Mouse (Mus musculus) kidney, postnatal 0 days (tissue): ENCODE results near the gene 1700125H20Rik. TPM values are rescaled to one million over a fixed set of nuclear protein-coding genes. Genes with fewer than 3 reads are reported as not detected.
A peak's percentile ranks its signal among the peaks of the same experiment; 100 is the strongest.

Experiments
- ATAC-seq: fragments of 200-750 bp; cut with Nextera tagmentation; replicated peaks from 2 replicates; pipeline ENCODE4 v1.8.0; 2017; ENCODE audit warnings: low read depth, moderate number of reproducible peaks, moderate TSS enrichment, moderate library complexity; ENCODE audit not compliant: low FRiP score
- DNase-seq: peaks from one replicate; pipeline ENCODE4 v3.0.0-alpha.2; 2016; ENCODE audit warnings: low spot score
- H3K27ac ChIP-seq: fragments of 300-500 bp; sonication (generic); 2 replicates; pipeline ENCODE4 v1.5.1; 2014; ENCODE audit warnings: mild to moderate bottlenecking
- H3K27me3 ChIP-seq: fragments of 300-500 bp; sonication (generic); 2 replicates; pipeline ENCODE4 v1.6.1; 2014; ENCODE audit warnings: low read length, mixed read lengths; ENCODE audit not compliant: insufficient read depth
- H3K36me3 ChIP-seq: fragments of 300-500 bp; sonication (generic); 2 replicates; pipeline ENCODE4 v1.6.1; 2014; ENCODE audit warnings: low read length, mixed read lengths; ENCODE audit not compliant: insufficient read depth
- H3K4me1 ChIP-seq: fragments of 300-500 bp; sonication (generic); replicated peaks from 2 replicates; pipeline ENCODE4 v1.6.1; 2014; ENCODE audit warnings: antibody characterized with exemption, low read length, mixed read lengths; ENCODE audit not compliant: insufficient read depth
- H3K4me2 ChIP-seq: fragments of 300-500 bp; sonication (generic); 2 replicates; pipeline ENCODE4 v1.6.1; 2014; ENCODE audit warnings: mild to moderate bottlenecking, low read length, moderate library complexity, mixed read lengths
- H3K4me3 ChIP-seq: fragments of 300-500 bp; sonication (generic); replicated peaks from 2 replicates; pipeline ENCODE4 v1.5.1; 2014; ENCODE audit warnings: low read depth, low read length
- H3K9ac ChIP-seq: fragments of 300-500 bp; sonication (generic); 2 replicates; pipeline ENCODE4 v1.6.1; 2014; ENCODE audit warnings: low read depth, low read length
- H3K9me3 ChIP-seq: fragments of 300-500 bp; sonication (generic); replicated peaks from 2 replicates; pipeline ENCODE4 v1.6.1; 2016; ENCODE audit warnings: low read length, inconsistent platforms, mixed read lengths
- CTCF ChIP-seq: IDR thresholded peaks from 2 replicates; pipeline ENCODE4 v1.5.1; 2016; ENCODE audit warnings: antibody characterized with exemption, low read depth, mild to moderate bottlenecking, moderate library complexity
- WGBS: fragments of 180-500 bp; shearing (Covaris S2); extraction: QIAGEN DNeasy Blood & Tissue Kit; methylation state at CpG from one replicate; pipeline ENCODE4 v1.1.7; 2014; 5-methylcytosine and 5-hydroxymethylcytosine counted together
- polyA plus RNA-seq: library from polyadenylated mRNA; unstranded; fragments of >200 nt; fragmentation: Nextera tagmentation; extraction: Ambion mirVana; gene quantifications from 2 replicates; pipeline ENCODE4 v1.2.1, GENCODE M21; 2015

Gene 1700125H20Rik
- polyA plus RNA-seq, 1 experiment from 2014 or later: 0.29 TPM

GRCm38 (mm10) chr11:85167503-85167902 lies 2.7 kb upstream of the 1700125H20Rik start:
- H3K27ac ChIP-seq: no peak overlapping the region
- no peaks in the 10 kb centered on the region for H3K27me3 ChIP-seq
- DNase-seq: no peak
- no peak overlapping the region for H3K4me3 ChIP-seq
- TF ChIP-seq CTCF: no peak
- 84% methylated on average over 1 of the region's 1 CpGs for WGBS
- no peak overlapping the region for H3K9ac ChIP-seq
- no peaks in the 10 kb centered on the region for H3K4me1 ChIP-seq
- H3K4me2 ChIP-seq: no peak overlapping the region
- H3K9me3 ChIP-seq: no peaks in the 10 kb centered on the region
- H3K36me3 ChIP-seq: no peaks in the 10 kb centered on the region
- no peak for ATAC-seq

DNA sequence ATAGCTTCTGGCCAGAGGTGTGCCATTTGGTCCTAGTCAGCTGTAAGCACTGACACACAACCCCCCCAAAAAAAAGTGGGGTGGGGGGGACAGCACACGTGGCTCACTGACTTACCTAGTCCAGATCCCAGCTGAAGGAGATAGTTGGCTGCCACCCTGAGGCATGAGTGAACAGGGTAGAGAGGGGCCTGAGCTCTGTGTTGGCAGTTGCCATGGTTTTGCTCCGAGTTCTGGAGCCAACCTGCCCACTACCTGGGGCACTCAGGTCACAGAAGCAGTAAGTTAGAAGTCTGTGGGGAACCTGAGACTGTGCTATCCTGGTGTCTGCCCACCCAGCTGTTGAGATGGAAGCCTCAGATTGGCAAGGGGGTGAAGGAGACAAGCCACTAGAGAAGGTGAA lies 629 bp downstream of the 1700125H20Rik start:
- Histone ChIP-seq H3K27me3 (no peaks in the 10 kb centered on the region), H3K27ac (peak overlapping the region; percentile 50), H3K4me1 (no peaks in the 10 kb centered on the region), H3K9ac (0 out of 2 replicates have a peak overlapping the region, but pooled peaks have one; percentile 35), H3K4me3 (no peak overlapping the region), H3K36me3 (no peaks in the 10 kb centered on the region), H3K9me3 (no peaks in the 10 kb centered on the region), H3K4me2 (peak overlapping the region; percentile 59)
- DNase-seq (no peak), ATAC-seq (no peak)
- no peak for TF ChIP-seq CTCF
- WGBS: 23% methylated on average over 2 of the region's 2 CpGs

GRCm38 (mm10) chr11:85175941-85176340 lies 5.7 kb downstream of the 1700125H20Rik start:
- Histone ChIP-seq H3K9ac (no peak overlapping the region), H3K27ac (no peak overlapping the region), H3K27me3 (no peaks in the 10 kb centered on the region), H3K9me3 (no peaks in the 10 kb centered on the region), H3K4me3 (no peak overlapping the region), H3K4me2 (no peak overlapping the region), H3K36me3 (no peaks in the 10 kb centered on the region), H3K4me1 (no peaks in the 10 kb centered on the region)
- DNase-seq (no peak), ATAC-seq (no peak)
- WGBS: 86% methylated on average over 3 of the region's 3 CpGs
- no peak for TF ChIP-seq CTCF

GRCm38 (mm10) chr11:85177761-85178160 lies 7.6 kb downstream of the 1700125H20Rik start:
- no peak overlapping the region for H3K4me3 ChIP-seq
- DNase-seq (no peak), ATAC-seq (no peak)
- H3K27ac ChIP-seq: no peak overlapping the region
- no peaks in the 10 kb centered on the region for H3K27me3 ChIP-seq
- no peaks in the 10 kb centered on the region for H3K4me1 ChIP-seq
- no peak overlapping the region for H3K4me2 ChIP-seq
- H3K36me3 ChIP-seq: no peaks in the 10 kb centered on the region
- TF ChIP-seq CTCF: no peak
- no peak overlapping the region for H3K9ac ChIP-seq
- WGBS: 70% methylated on average over 6 of the region's 6 CpGs
- H3K9me3 ChIP-seq: no peaks in the 10 kb centered on the region

DNA sequence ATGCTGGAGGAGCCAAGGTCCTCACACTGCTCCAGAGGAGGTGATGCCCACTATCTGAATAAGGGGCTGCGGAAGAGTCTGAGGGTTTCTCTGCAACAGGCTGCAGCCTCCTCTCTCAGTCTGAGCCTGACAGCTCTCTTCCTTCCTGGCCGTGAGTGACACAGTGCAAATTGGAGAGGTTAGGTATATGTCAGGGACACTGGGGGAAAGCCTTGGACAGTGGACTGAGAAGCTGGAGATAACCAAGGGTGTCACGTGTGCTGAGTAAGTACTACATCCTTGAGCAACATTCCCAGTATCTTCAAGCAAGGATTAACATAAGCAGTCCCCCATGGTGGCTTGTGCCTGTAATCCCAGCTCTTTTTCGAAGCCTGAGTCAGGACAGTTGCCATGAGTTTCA lies 8.2 kb downstream of the 1700125H20Rik start:
- TF ChIP-seq CTCF: no peak
- Histone ChIP-seq H3K27ac (no peak overlapping the region), H3K4me2 (no peak overlapping the region), H3K9me3 (no peaks in the 10 kb centered on the region), H3K36me3 (no peaks in the 10 kb centered on the region), H3K4me1 (no peaks in the 10 kb centered on the region), H3K9ac (no peak overlapping the region), H3K4me3 (no peak overlapping the region), H3K27me3 (no peaks in the 10 kb centered on the region)
- ATAC-seq (no peak), DNase-seq (no peak)
- WGBS: 70% methylated on average over 4 of the region's 4 CpGs

DNA sequence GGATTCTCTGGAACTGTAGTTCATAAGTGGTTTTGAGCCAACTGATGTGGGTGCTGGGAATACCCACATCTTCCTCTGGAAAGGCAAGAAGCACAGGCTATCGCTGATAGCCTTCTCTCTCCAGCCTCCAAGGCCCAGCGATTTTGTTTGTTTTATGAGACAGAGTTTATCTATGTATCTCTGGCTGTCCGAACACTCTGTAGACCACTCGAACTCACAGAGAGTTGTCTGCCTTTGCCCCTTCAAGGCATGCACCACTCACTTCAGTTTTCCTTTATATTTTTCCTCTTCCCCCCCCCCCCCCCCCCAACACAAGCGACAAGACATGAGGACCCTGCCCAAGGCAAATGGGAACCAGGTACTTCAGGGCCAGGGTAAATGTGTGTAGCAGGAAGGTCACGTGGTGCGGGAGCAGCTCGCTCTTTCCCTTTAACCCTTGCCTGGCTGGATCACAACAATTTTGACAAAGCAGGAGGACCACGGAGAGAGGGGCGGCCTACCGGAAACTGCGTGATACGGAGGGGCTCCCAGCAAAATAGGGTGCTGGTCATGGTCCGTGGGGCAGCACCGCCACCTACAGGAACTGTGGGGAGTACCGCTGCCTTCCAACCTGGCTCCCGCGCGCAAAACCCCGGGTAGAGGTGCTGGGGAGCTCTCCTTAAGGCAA lies 12.5 kb downstream of the 1700125H20Rik start:
- ATAC-seq: peak; percentile 86
- 5% methylated on average over 20 of the region's 20 CpGs for WGBS

DNA sequence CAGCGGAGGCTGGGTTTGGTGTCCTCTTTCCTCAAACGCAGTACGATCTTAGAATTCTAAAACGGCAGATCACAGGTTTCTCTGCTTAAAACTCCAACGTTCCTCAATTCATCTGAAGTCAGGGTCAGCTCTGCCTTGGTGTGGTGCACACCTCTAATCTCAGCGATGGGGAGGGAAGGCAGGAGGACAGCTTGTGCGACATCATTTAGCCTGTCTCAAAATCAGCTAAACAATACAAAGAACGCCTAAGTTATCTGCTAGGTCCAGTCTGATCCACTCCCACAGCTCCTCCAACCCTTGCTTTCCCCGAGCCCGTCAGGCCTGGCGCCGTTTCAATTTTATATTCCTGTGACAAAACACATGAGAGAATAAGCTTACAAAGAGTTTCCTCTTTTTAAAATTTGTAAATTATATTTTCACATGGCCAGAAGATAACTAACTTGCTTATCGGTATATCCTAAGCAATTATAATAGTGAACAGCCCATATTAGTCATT lies 13.1 kb downstream of the 1700125H20Rik start:
- ATAC-seq (no peak), DNase-seq (no peak)
- WGBS: 17% methylated on average over 13 of the region's 13 CpGs
- Histone ChIP-seq H3K9ac (peak overlapping the region; percentile 33; the same call in 1 of the 2 replicates), H3K9me3 (no peaks in the 10 kb centered on the region), H3K27ac (no peak overlapping the region), H3K36me3 (no peaks in the 10 kb centered on the region), H3K4me1 (no peaks in the 10 kb centered on the region), H3K27me3 (no peaks in the 10 kb centered on the region), H3K4me2 (peak overlapping the region; percentile 60), H3K4me3 (peak overlapping the region; percentile 35)
- TF ChIP-seq CTCF: no peak

More for the DNA sequence above, 12.5 kb downstream of the 1700125H20Rik start:
- DNase-seq: peak; percentile 88
- peak; percentile 83 for TF ChIP-seq CTCF
- Histone ChIP-seq H3K9ac (peak overlapping the region; percentile 33; the same call in 1 of the 2 replicates), H3K27ac (no peak overlapping the region), H3K4me2 (peak overlapping the region; percentile 60), H3K4me1 (no peaks in the 10 kb centered on the region), H3K36me3 (no peaks in the 10 kb centered on the region), H3K4me3 (peak overlapping the region; percentile 35), H3K27me3 (no peaks in the 10 kb centered on the region), H3K9me3 (no peaks in the 10 kb centered on the region)
